Mouse (Mus musculus): ENCODE results near the gene Cebpe. TPM values are rescaled to one million over a fixed set of nuclear protein-coding genes. Genes with fewer than 3 reads are reported as not detected.

The Cebpe gene
- polyA plus RNA-seq, 1 experiment from 2014 or later: not detected

GRCm38 (mm10) chr14:54724049-54724448 is 12.1 kb upstream of the Cebpe start:
- DNase-seq (ENCODE audit: low spot score): no peak

GRCm38 (mm10) chr14:54721711-54722110 is 9.7 kb upstream of the Cebpe start:
- DNase-seq (ENCODE audit: low spot score): no peak

GRCm38 (mm10) chr14:54720654-54721350 is 8.8 kb upstream of the Cebpe start:
- no peak for DNase-seq (ENCODE audit: low spot score)

DNA sequence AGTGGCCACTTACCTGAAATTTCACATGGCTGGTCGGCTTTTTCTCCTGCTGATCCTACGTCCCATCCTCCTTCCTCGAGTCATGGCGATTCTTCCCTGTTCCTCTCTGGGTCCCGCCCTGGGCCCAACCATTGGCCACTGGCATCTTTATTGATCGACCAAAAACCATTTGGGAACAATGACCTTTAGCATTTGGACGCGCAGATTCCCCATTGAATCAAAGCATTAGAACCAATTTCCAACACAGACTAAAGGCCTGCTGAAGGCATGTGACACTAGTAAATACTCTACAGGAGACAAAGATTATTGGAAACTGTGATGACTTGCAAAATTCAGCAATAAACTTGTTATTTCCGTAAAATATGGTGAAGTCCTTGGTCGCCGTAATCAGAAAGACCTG is 8.1 kb upstream of the Cebpe start:
- DNase-seq (ENCODE audit: low spot score): no peak

GRCm38 (mm10) chr14:54715402-54715801 is 3.4 kb upstream of the Cebpe start:
- DNase-seq (ENCODE audit: low spot score): no peak

- peak; percentile 78 for DNase-seq (ENCODE audit: low spot score)
These were observed 2.7 kb upstream of the Cebpe start for GRCm38 (mm10) chr14:54714617-54715081.

DNA sequence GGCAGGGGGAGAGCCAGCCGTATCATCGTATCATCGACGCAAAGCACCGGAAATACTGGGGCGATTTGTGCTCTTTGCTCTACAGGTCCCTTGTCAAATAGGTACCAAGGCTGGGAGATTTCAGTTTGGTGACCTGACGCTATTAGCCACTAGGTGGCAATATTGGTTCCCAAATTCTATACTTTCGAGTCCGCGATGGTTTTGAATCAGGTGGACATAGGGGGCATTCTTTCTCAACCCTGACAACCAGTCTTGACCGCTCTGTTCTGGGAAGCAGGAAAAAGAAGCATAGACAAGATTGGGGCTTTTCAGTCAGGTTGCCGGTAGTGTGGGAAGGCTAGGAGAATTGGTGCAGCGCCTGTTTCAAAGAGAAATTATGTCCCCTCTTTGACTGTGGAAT is 2.1 kb upstream of the Cebpe start:
- DNase-seq (ENCODE audit: low spot score): peak; percentile 78

DNA sequence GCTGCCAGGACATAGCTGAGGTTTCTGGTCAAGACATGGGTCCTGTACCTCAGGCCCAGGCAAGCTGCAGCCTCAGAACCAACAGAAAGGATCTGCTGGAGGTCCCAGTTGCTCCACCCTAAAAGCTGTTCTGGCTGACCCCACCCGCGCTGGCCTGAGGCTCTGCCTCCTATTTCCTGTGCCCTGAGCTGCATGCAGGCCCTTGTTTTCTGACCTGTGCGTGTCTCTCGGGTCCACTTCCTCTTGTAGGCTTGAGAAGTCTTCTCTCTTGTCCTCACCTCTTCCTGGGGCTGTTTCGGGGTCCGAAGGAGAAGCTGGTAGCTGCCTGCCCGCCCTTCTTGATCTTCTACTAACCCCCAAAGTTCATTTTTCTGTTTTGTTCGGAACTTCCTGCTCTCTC is 887 bp upstream of the Cebpe start:
- DNase-seq (ENCODE audit: low spot score): no peak

GRCm38 (mm10) chr14:54709054-54709453 is 2.9 kb downstream of the Cebpe start:
- DNase-seq (ENCODE audit: low spot score): no peak

GRCm38 (mm10) chr14:54706589-54707320 is 5.2 kb downstream of the Cebpe start:
- no peak for DNase-seq (ENCODE audit: low spot score)

- DNase-seq (ENCODE audit: low spot score): no peak
These were observed 6.1 kb downstream of the Cebpe start for GRCm38 (mm10) chr14:54705844-54706243.

DNA sequence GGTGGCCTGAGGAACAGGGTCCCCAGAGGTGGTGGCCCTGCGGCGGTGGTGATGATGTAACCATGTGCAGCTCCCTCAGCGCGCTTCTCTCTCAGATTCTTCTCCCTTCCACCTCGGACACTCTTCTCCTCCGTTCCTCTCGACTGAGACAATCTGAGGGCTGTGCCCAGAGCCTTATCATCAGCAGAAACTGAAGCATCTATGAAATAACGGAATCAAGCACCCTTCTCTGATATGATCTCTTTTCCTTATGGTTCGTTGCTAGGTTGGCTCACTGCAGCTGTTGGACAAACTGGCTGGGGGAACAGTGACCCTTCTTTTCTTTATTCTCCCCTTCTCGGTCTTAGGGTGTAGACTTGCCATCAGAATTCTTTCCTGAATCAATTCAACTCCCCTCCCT is 8.8 kb downstream of the Cebpe start:
- no peak for DNase-seq (ENCODE audit: low spot score)

DNA sequence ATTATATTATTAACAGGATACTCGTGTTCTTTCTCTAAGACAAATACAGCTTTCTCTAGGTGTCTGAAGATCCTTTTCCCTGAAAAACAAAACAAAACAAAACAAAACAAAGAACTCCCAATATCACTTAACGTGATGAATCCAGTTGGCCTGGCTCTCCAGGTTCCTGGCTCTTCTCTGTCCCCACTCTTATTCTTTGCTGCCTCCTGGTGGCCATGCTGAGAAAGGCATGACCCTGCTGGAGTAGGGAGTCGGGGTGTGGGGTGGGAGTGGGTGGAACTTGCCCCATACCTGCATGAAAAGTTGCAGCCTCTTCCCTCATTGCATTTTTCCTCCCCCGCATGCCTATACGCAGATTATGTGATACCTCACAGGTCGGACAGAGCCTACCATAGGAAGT is 10.7 kb downstream of the Cebpe start:
- DNase-seq (ENCODE audit: low spot score): peak; percentile 85

DNA sequence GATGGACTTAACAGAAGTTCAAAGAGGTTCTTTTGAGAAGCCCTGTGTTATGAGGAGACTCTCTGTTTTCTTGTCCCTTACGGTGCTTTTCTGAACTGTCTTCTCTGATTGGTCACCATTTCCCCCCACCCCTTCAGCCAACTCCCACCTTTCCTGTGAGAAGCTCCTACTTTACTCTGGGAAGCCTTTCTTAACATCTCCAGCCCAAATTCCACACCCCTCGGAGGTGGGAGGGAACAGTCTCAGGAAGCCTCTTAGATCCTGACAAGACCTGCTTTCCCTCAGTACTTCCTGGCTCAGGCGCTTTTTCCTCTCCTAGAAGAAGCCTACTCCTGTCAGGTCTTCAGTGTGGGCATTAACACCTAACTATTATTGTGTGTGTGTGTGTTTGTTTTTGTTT is 12.4 kb downstream of the Cebpe start:
- DNase-seq (ENCODE audit: low spot score): no peak

DNA sequence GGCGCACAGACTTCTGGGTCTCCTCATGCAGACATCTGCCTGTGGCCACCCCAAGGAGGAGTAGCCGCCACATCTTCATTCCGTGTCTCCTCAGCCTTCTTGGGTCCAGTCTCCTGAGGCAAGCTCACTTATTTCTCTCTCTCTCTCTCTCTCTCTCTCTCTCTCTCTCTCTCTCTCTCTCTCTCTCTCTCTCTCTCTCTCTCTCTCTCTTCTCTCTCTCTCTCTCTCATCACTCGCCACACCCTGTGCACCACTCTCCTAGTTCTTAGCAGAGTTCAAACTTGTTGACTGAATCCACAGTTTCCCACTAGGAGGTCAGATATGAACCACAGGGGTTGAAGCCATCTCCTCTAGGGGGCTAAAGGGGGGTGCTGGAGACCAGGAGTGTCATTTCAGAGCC is 13.2 kb downstream of the Cebpe start, which contains the start of gene Gm29776:
TSS of gene Gm29776 (minus strand) at position 101 of the 400 bp plus-strand sequence.
- DNase-seq (ENCODE audit: low spot score): no peak

- no peak for DNase-seq (ENCODE audit: low spot score)
These were observed 15.2 kb downstream of the Cebpe start for GRCm38 (mm10) chr14:54696752-54697151.

DNA sequence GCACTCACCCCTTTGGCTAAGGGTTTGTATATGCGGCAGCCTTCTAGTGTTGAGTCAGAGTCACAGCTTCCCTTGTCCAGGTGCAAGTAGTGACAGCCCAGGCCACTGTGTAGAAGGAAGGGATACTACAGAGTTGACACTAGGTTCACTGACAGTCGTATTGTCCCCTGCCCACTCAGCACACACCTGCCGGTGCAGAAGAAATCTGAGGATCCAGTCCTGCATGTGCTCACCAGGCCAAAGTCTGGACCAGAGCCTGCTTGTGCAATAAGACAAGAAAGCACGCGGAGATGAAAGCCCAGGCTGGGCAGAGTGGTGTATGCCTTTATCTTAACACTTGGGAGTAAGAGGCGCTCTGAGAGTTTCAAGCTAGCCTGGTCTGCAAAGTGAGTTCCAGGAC is 16.9 kb downstream of the Cebpe start:
- DNase-seq (ENCODE audit: low spot score): no peak

- no peak for DNase-seq (ENCODE audit: low spot score)
These were observed 24.7 kb downstream of the Cebpe start for GRCm38 (mm10) chr14:54687251-54687650.

DNA sequence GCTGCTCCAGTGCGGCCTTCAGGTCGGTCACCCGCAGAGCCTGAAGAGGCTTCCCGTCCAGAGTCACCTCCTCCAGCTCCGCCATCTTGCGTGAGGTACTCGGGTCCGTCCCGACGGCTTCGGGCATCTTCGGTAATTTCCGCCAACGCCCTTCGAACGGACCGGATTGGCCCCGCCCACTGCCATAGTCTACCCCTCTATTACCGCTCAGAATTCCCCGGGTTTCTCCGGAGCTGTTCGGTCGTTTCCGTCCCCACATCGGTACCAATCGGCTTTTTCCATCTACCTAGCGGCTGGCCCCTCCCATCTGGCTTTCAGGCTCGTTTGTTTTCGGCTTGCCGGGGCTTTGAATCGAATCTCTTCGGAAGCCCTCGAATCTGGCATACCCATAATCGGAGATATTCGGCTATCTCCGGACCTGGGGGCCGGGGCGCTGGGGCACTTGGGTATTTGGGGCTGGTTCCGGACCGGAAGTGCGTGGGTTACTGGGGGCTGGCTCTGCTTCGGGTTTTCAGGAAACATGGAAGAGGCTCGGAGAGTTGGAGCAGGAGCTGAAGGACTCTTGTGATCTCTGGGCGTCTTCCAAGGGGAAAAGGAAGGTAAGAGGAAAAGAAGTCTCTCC is 25.3 kb downstream of the Cebpe start, which contains the start of gene Acin1:
TSS of gene Acin1 (minus strand) at position 410 of the 622 bp plus-strand sequence.
- peak; percentile 100 for DNase-seq (ENCODE audit: low spot score)

- DNase-seq (ENCODE audit: low spot score): peak; percentile 87
These were observed 25.9 kb downstream of the Cebpe start, which contains the start of gene 1700123O20Rik for GRCm38 (mm10) chr14:54686063-54686521. Gene 1700123O20Rik, plus strand, starts transcription at chr14:54686216.

GRCm38 (mm10) chr14:54685471-54685870 is 26.5 kb downstream of the Cebpe start:
- no peak for DNase-seq (ENCODE audit: low spot score)

GRCm38 (mm10) chr14:54682396-54682795 is 29.6 kb downstream of the Cebpe start:
- peak; percentile 38 for DNase-seq (ENCODE audit: low spot score)

All from thymus, postnatal 0 days (tissue).